Mouse (Mus musculus) hindbrain, embryonic 16.5 days (tissue): ENCODE data around the gene Zmat5. TPM values are rescaled to one million over a fixed set of nuclear protein-coding genes. Genes with fewer than 3 reads are reported as not detected.

Experiments used
- ATAC-seq: fragments of 200-750 bp; cut with Nextera tagmentation; 2 replicates; pipeline ENCODE4 v1.8.0; 2017; ENCODE audit warnings: moderate TSS enrichment, moderate library complexity
- H3K27ac ChIP-seq: fragments of 300-500 bp; sonication (generic); 2 replicates; pipeline ENCODE4 v1.5.1; 2014; ENCODE audit warnings: low read depth, mild to moderate bottlenecking, control low read depth, low read length, moderate library complexity
- H3K27me3 ChIP-seq: fragments of 300-500 bp; sonication (generic); replicated peaks from 2 replicates; pipeline ENCODE4 v1.6.1; 2014; ENCODE audit warnings: low read length; ENCODE audit not compliant: control insufficient read depth, insufficient read depth
- H3K36me3 ChIP-seq: fragments of 300-500 bp; sonication (generic); 2 replicates; pipeline ENCODE4 v1.6.1; 2014; ENCODE audit warnings: mild to moderate bottlenecking, low read length, moderate library complexity, mixed read lengths; ENCODE audit not compliant: control insufficient read depth, insufficient read depth
- H3K4me1 ChIP-seq: fragments of 300-500 bp; sonication (generic); 2 replicates; pipeline ENCODE4 v1.6.1; 2014; ENCODE audit warnings: low read depth, low read length; ENCODE audit not compliant: control insufficient read depth, insufficient read depth
- H3K4me2 ChIP-seq: fragments of 300-500 bp; sonication (generic); 2 replicates; pipeline ENCODE4 v1.6.1; 2014; ENCODE audit warnings: mild to moderate bottlenecking, low read length, control low read depth, moderate library complexity
- H3K4me3 ChIP-seq: fragments of 300-500 bp; sonication (generic); 2 replicates; pipeline ENCODE4 v1.5.1; 2014; ENCODE audit warnings: mild to moderate bottlenecking, low read length, control low read depth, moderate library complexity
- H3K9ac ChIP-seq: fragments of 300-500 bp; sonication (generic); 2 replicates; pipeline ENCODE4 v1.6.1; 2014; ENCODE audit warnings: low read depth, mild to moderate bottlenecking, control low read depth, low read length, moderate library complexity
- H3K9me3 ChIP-seq: fragments of 300-500 bp; sonication (generic); 2 replicates; pipeline ENCODE4 v1.6.1; 2014; ENCODE audit warnings: mild to moderate bottlenecking, low read length, moderate library complexity; ENCODE audit not compliant: control insufficient read depth
- WGBS: fragments of 180-500 bp; shearing (Covaris S2); extraction: QIAGEN DNeasy Blood & Tissue Kit; methylation state at CpG from one replicate; pipeline ENCODE4 v1.1.7; 2014; 5-methylcytosine and 5-hydroxymethylcytosine counted together
- polyA plus RNA-seq: library from polyadenylated mRNA; unstranded; fragments of >200 nt; fragmentation: Nextera tagmentation; extraction: Ambion mirVana; gene quantifications from 2 replicates; pipeline ENCODE4 v1.2.1, GENCODE M21; 2015

The Zmat5 gene
- polyA plus RNA-seq, 1 experiment from 2014 or later: 63.5 TPM

GRCm38 (mm10) chr11:4754867-4755266, 50.4 kb downstream of the Zmat5 start:
- Histone ChIP-seq H3K9me3 (no peaks in the 10 kb centered on the region), H3K27ac (no peak overlapping the region), H3K9ac (no peak overlapping the region), H3K36me3 (no peaks in the 10 kb centered on the region), H3K4me3 (no peak overlapping the region), H3K27me3 (peaks cover 5% of the 10 kb centered on the region; the same call in 1 of the 2 replicates), H3K4me2 (no peak overlapping the region), H3K4me1 (peaks cover 5% of the 10 kb centered on the region; the same call in 1 of the 2 replicates)
- WGBS: 58% methylated on average over 11 of the region's 11 CpGs
- no peak for ATAC-seq

- 77% methylated on average over 9 of the region's 9 CpGs for WGBS
- H3K27me3 ChIP-seq: no peaks in the 10 kb centered on the region; the same call in 1 of the 2 replicates
- no peak overlapping the region for H3K27ac ChIP-seq
- no peaks in the 10 kb centered on the region for H3K9me3 ChIP-seq
- ATAC-seq: no peak
- H3K9ac ChIP-seq: no peak overlapping the region
- no peak overlapping the region for H3K4me2 ChIP-seq
- H3K36me3 ChIP-seq: no peaks in the 10 kb centered on the region
- no peak overlapping the region for H3K4me3 ChIP-seq
- peaks cover 8% of the 10 kb centered on the region; the same call in 1 of the 2 replicates for H3K4me1 ChIP-seq
These were observed 52.0 kb downstream of the Zmat5 start for GRCm38 (mm10) chr11:4756460-4756859.

GRCm38 (mm10) chr11:4756984-4757788, 52.7 kb downstream of the Zmat5 start:
- Histone ChIP-seq H3K36me3 (no peaks in the 10 kb centered on the region), H3K4me2 (no peak overlapping the region), H3K9me3 (no peaks in the 10 kb centered on the region), H3K4me1 (peaks cover 8% of the 10 kb centered on the region; the same call in 1 of the 2 replicates), H3K4me3 (no peak overlapping the region), H3K9ac (no peak overlapping the region), H3K27ac (no peak overlapping the region), H3K27me3 (no peaks in the 10 kb centered on the region; the same call in 1 of the 2 replicates)
- WGBS: 56% methylated on average over 11 of the region's 11 CpGs
- ATAC-seq: 0 out of 2 replicates have a peak, but pooled peaks have one; percentile 14

- H3K9ac ChIP-seq: no peak overlapping the region
- H3K4me1 ChIP-seq: peaks cover 10% of the 10 kb centered on the region; the same call in 1 of the 2 replicates
- ATAC-seq: no peak
- WGBS: 20% methylated on average over 4 of the region's 4 CpGs
- H3K9me3 ChIP-seq: no peaks in the 10 kb centered on the region
- no peaks in the 10 kb centered on the region for H3K36me3 ChIP-seq
- no peak overlapping the region for H3K4me2 ChIP-seq
- H3K4me3 ChIP-seq: no peak overlapping the region
- no peak overlapping the region for H3K27ac ChIP-seq
- H3K27me3 ChIP-seq: no peaks in the 10 kb centered on the region; the same call in 1 of the 2 replicates
These were observed 53.3 kb downstream of the Zmat5 start for GRCm38 (mm10) chr11:4757789-4758158.

- Histone ChIP-seq H3K27me3 (no peaks in the 10 kb centered on the region; the same call in 1 of the 2 replicates), H3K9ac (no peak overlapping the region), H3K4me3 (no peak overlapping the region), H3K4me1 (peaks cover 15% of the 10 kb centered on the region; the same call in 1 of the 2 replicates), H3K36me3 (no peaks in the 10 kb centered on the region), H3K27ac (no peak overlapping the region), H3K9me3 (no peaks in the 10 kb centered on the region), H3K4me2 (no peak overlapping the region)
- 0 out of 2 replicates have a peak, but pooled peaks have one; percentile 15 for ATAC-seq
- 12% methylated on average over 4 of the region's 4 CpGs for WGBS
These were observed 56.0 kb downstream of the Zmat5 start for GRCm38 (mm10) chr11:4760438-4760837.

GRCm38 (mm10) chr11:4761991-4762390, 57.5 kb downstream of the Zmat5 start:
- 13% methylated on average over 6 of the region's 6 CpGs for WGBS
- no peak for ATAC-seq
- H3K9ac ChIP-seq: no peak overlapping the region
- H3K27me3 ChIP-seq: no peaks in the 10 kb centered on the region
- H3K4me2 ChIP-seq: no peak overlapping the region
- no peaks in the 10 kb centered on the region for H3K9me3 ChIP-seq
- H3K4me1 ChIP-seq: peaks cover 13% of the 10 kb centered on the region; the same call in 1 of the 2 replicates
- H3K36me3 ChIP-seq: no peaks in the 10 kb centered on the region
- no peak overlapping the region for H3K4me3 ChIP-seq
- H3K27ac ChIP-seq: no peak overlapping the region

- no peaks in the 10 kb centered on the region for H3K9me3 ChIP-seq
- no peaks in the 10 kb centered on the region for H3K27me3 ChIP-seq
- H3K36me3 ChIP-seq: no peaks in the 10 kb centered on the region; the same call in 1 of the 2 replicates
- WGBS: 19% methylated on average over 2 of the region's 2 CpGs
- H3K4me2 ChIP-seq: no peak overlapping the region
- H3K9ac ChIP-seq: no peak overlapping the region
- H3K4me3 ChIP-seq: no peak overlapping the region
- no peak for ATAC-seq
- no peak overlapping the region for H3K27ac ChIP-seq
- H3K4me1 ChIP-seq: peaks cover 13% of the 10 kb centered on the region; the same call in 1 of the 2 replicates
These were observed 58.0 kb downstream of the Zmat5 start for GRCm38 (mm10) chr11:4762511-4762910.

GRCm38 (mm10) chr11:4763631-4764030, 59.2 kb downstream of the Zmat5 start:
- Histone ChIP-seq H3K9me3 (no peaks in the 10 kb centered on the region), H3K4me1 (peaks cover 13% of the 10 kb centered on the region; the same call in 1 of the 2 replicates), H3K27ac (no peak overlapping the region), H3K27me3 (no peaks in the 10 kb centered on the region), H3K4me2 (no peak overlapping the region), H3K4me3 (no peak overlapping the region), H3K36me3 (no peaks in the 10 kb centered on the region; the same call in 1 of the 2 replicates), H3K9ac (no peak overlapping the region)
- WGBS: 37% methylated on average over 5 of the region's 5 CpGs
- ATAC-seq: no peak

- Histone ChIP-seq H3K27me3 (no peaks in the 10 kb centered on the region), H3K27ac (no peak overlapping the region), H3K36me3 (no peaks in the 10 kb centered on the region; the same call in 1 of the 2 replicates), H3K4me1 (peaks cover 13% of the 10 kb centered on the region; the same call in 1 of the 2 replicates), H3K4me2 (no peak overlapping the region), H3K9me3 (no peaks in the 10 kb centered on the region), H3K4me3 (no peak overlapping the region), H3K9ac (no peak overlapping the region)
- ATAC-seq: no peak
- WGBS: 51% methylated on average over 5 of the region's 5 CpGs
These were observed 60.0 kb downstream of the Zmat5 start for GRCm38 (mm10) chr11:4764476-4764875.
